Mouse (Mus musculus) right cerebral cortex, postnatal 10 days (tissue): ENCODE measurements around the gene H2-Aa.
"Not testable (repeated sequence)": the region's sequence is repeated elsewhere in the genome, so short reads cannot be mapped to it uniquely, and the experiment has no call there.

ENCODE experiments used
- DNase-seq, 2 experiments: peaks; one replicate each; pipeline ENCODE4 v3.0.0; 2021; ENCODE audit warnings: low spot score in 2 of 2

The H2-Aa gene

DNA sequence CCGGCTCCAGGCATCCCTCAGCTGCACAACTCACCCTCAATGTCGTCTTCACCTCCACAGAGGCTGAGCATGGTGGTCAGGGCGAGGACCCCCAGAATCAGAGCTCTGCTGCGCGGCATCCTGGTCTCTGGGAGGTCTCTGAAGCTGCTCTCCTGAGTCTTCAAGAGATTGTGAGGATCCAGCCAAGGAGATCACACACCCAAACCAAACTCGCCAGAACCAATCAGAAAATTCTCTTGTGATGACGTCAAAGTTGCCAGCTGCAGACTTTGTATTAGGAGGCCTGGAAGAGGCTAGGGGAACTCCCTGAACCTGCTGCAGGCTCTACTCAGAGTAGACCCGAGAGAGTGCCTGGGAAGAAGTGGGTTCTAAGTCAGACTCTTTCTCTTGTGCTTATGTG, at the start of gene H2-Aa:
H2-Aa (minus strand) TSS at position 176 of the 400 bp plus-strand sequence.
- DNase-seq, result peak; percentile 79 to 82

DNA sequence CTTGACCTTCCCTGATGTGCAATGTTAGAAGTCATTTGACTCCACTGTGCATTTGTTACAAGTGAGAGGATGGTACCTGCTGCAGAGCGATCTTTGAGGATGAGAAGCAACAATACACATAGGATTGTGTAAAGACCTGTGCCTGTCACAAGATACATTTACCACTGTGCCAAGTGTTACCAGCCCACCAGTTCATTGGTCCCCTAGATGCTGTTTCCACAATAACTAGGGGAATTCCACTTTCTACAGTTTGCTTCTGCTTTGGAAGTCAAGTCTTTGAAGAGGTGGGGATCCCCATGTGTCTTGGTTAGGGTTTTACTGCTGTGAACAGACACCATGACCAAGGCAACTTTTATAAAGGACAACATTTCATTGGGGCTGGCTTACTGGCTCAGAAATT, 43.6 kb upstream of the H2-Aa start:
- no peak for DNase-seq

DNA sequence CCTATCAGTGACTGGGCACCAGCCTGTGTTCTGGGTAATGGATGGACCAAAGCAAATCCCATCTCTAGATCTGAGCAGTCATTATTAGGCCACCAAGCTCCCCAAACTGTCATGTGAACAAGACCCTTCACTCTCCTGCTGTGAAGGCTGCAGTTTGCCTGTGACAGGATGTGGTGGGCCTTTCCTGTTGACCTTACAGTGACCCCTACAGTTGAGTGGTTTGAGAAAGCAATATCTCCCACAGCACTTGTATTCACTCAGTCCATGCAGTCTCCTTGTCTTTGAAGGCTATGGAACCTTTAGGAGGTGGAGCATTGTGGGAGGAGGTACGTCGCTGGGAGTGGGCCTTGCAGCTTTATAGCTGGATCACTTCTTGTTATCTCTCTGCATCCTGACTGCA, 42.2 kb upstream of the H2-Aa start:
- no peak for DNase-seq

DNA sequence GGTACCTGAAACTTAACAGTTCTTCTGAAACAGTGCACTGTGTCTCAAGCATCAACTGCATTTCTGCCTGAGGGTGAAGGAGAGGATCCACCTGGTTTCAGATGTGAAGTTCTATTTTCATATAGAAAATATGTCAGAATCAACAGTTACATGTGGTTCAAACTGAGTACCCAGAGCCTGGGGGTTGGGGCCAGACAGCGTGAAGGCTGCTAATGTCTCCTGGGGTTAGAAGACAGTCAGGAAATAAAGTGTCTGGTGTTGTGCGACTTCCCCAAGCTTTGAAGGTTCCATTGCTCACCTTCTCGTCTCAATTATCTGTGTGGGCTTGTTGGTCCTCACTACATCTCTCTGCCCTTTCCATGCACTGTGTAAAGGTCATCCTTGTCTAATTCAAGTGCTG, 38.8 kb upstream of the H2-Aa start:
- no peak for DNase-seq

DNA sequence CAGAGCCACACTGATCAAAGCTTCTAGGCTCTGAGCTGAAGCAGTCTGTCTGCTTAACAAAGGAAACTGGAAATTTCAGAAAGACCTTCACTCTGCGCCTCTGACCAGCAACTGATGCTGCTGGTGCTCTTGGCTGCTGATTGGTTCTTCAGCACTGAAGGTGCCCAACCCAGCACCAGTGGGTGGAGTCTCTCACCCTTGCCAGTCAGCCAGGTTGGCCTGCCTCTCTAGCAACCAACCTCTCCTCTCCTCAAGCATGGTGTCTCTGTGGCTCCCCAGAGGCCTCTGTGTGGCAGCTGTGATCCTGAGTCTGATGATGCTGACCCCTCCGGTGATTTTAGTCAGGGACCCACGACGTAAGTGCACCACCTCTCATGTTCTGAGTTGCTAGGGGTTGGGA, 37.8 kb upstream of the H2-Aa start, which contains the start of gene H2-Eb2:
H2-Eb2 (plus strand) TSS at position 230 of the 400 bp plus-strand sequence.
- DNase-seq, result no peak

DNA sequence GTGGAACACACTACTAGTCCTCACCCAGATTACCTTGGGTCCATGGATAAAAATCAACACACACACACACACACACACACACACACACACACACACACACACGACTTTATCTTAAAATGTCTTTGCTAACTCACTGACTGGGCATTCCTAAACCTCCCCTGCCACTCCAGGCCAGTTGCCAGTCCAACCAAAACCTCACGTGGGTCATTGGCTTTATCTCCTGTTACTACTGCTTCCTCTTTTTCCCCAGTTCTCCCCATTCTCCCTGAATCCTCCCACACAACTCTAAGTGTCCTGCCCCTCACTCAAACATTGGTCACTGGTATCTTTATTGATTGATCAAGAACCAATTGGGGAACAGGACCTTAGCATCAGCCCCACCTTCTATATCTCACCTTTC, 29.7 kb upstream of the H2-Aa start:
- no peak for DNase-seq

DNA sequence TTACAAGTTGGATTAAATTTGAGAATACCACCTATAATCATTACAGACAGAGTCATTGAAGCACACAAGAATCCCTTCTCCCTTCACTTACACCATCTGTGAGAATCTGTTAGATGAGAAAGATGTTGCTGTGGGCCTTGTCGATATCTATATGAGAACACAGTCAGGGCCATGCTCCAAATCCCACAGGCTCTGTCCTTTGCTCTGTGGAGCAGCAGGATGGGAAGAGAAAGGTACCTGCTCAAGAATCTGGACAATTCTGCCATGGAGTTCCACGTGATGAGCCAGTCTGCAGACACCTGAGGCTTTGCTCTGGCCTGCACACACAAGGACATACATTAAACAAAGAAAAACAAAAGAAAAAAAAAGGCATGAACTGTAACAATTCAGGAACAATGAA, 29.1 kb upstream of the H2-Aa start:
- no peak for DNase-seq

DNA sequence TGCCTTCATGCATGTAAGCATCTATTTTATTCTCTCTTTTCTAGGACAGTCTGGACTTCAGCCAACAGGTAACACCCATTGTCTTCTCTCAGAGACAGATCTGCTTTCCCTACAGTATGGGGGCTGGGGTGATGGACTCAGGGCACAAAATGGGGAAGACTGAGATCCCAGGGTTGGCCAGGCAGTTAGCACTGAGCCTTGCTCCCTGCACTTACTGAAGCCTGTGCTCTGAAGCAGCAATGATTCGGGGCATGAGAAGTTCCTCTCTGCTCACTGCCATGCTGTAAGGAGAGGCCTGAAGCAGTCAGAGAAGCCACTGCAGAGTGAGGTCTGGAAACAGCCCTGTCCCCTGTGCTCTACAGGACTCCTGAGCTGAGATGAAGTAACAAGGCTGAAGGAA, 27.9 kb upstream of the H2-Aa start:
- no peak for DNase-seq

DNA sequence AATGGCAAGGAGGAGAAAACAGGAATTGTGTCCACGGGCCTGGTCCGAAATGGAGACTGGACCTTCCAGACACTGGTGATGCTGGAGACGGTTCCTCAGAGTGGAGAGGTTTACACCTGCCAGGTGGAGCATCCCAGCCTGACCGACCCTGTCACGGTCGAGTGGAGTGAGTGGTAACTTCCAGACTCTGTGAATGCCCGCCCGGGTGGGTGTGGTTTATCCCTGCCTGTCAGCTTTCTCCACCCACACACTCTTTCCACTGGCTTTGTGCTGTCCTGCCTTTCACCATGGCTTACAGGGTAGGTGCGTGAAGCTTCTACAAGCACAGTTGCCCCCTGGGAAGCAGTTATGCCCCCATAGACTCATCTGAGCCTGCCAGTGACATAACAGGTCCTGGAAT, 26.7 kb upstream of the H2-Aa start:
- no peak for DNase-seq

DNA sequence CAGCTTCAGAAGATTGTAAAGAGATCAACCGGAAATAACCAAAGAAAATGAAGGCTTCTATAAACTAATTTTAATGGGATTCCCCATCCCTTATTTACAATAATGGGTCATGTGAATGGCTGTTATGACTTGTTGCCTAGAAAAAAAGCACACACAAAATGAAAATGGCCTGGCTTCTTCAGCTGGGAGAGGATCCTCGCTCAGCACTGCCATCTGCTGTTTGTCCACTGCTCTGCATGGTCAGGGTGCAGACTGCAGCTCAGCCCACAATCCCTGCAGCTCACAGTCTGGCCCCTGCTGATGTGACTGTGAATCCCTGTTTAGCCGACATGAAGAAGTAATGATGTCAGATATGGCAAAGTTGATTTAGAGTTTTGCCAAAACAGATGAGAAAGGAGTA, 25.8 kb upstream of the H2-Aa start:
- DNase-seq, result peak; percentile 55 to 81

DNA sequence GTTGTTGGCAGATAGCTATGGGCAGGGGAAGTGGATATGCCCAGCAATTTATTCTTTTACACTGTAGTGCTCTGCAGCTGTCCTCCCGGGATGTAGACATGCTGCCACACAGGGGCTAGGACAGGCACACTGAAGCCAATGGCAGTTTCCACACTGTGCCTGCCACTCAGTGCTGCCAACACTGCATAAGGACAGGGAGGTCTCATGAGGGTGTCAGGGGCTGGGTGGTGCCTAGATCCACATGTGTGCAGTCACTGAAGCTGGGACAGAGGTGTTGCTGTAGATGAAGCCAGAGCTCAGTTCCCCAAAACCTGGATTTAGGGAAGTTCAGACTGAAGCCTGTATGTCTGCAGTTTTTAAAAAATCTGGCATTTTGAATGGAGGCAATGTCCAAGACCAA, 24.6 kb upstream of the H2-Aa start:
- DNase-seq, result no peak

DNA sequence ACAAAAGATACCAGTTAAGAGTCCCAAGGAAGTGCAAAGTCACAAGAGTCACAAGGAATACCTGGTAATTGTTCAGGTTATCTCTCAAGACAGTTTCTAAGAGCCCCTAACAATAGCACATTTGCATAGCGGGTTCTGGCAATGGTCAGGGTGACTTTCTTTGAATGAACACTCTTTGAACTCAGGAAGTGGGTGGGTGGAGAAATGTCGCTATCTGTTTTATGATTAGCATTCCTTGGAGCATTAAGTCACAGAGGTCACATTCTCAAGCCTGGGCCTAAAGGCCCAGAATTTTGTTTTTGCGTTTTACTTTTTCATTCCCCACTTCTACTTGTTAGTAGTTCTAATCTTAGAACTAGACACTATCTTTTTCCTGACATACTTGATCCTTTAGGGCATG, 22.9 kb upstream of the H2-Aa start:
- DNase-seq, result not testable (repeated sequence)

DNA sequence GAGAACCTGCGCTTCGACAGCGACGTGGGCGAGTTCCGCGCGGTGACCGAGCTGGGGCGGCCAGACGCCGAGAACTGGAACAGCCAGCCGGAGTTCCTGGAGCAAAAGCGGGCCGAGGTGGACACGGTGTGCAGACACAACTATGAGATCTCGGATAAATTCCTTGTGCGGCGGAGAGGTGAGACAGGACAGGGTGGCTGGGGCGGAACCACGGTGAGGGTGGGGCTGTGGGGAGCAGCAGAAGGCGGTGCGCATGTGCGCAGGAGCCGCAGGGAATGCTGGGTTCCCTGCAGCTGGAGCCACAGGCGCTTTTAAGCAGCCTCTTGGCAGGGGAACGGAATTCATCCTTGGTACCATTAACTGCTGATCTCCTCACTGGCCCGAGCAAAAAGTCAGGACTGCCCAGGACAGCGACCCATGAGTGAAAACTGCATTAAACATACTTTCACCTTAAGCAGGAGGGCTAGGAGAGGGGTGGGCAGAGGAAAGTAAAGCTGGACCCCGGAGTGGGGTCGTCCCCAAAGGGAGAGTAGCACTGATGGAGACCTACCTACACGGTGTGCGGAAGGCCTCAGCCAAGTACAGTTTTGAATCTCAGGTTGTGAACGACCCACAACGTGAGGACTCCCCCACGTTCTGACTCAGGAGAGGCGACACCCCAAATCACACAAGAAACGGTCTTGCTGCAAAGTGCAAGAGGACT, 22.2 kb upstream of the H2-Aa start:
- peak; percentile 82 to 84 for DNase-seq

DNA sequence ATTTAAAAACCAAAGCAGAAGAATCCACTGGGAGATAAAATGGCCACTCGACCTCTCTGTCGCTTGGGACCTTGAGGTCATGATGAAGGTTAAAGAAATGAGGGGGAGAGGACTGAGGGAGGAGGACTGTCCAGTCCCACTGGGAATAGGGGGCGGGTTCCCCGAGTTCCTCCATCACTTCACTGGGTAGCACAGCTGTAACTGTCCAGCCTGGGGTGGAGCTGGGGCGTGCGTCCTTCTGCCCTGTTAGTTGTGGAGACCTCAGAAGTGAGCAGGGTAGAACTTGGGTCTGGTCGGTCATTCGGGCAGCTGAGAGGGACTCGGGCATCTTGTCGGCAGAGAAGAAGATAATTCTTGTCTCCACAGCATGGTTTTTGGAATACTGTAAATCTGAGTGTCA, 21.6 kb upstream of the H2-Aa start:
- DNase-seq, result no peak

DNA sequence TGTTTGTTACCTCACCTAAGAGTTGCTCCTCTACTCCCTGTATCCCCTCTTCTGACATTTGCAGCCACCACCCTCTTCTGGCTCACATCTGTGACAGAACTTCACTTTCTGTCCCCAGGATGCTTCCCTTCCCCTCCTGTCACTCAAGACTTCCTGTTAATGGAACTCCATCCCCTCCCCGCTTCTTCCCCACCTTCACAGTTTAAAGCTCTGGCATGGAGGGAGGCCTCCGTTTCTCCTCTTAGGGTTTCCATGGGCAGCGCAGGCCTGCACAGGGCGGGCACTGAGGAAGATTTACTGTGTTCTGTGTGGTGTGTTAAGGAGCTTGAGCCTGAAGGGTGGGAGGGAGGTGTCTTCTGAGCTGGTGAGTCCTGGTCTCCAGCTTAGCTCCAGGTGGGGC, 20.5 kb upstream of the H2-Aa start:
- no peak for DNase-seq

DNA sequence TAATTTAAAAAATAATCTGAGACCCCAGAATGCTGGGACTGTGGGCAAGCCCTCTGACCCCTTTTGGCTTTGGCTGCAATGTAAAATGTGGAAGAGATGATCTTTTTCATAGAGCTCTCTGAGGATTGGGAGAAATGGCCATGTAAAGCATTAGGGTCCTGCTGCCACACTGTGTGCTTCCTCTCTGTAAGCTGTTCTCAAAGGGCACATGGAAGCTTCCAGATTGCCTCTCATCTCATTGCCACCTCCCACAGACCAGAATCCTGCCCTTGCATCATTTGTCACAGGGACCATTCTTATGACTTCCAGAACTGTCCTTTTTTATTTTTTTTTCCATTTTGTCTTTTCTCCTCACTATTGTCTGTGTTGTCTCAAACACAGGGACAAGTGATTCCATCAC, 19.6 kb upstream of the H2-Aa start:
- DNase-seq, result no peak

DNA sequence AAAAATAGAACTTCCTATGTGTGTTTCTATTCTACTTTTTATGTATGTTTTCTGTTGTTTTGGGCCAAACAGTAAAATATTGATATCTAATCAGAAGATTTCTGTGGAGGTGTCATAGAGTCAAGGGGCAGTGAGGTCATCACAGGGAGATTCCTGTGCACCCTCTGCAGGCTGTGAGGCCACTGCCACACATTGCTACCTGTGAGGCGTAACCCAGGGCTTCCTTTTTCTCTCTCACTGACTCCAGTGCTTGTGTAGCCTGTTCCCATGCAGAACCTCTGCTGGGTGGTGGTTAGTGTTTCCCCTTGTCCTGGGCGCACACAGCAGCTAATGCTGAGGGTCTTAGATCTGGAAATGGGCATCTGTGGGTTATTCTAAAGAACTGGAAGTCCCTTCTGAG, 18.8 kb upstream of the H2-Aa start:
- DNase-seq, result no peak

DNA sequence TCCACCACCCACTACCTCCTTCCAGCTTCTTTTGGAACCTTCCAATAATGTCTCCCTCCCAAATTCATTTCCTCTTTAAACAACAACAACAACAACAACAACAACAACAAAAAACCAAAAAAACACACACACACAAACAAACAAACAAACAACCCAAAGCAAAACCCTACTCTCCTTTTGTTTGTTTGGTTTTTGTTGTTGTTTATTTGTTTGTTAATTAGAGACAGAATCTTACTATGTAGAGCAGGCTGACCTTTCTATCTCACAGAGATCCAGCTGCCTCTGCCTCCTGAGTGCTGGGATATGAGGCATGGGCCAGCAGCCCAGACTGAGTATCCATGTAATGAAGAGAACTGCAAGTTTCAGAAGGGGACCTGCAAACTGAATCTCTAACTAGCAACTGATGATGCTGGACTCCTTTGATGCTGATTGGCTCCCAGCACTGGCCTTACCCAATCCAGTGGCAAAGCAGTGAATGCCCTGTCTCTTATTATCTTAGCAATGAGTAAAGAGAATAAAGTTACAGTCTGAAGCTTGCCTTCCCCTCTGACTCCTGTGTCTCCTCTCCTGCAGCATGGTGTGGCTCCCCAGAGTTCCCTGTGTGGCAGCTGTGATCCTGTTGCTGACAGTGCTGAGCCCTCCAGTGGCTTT, 17.9 kb upstream of the H2-Aa start, which contains the start of gene H2-Eb1:
H2-Eb1 (plus strand) TSS at position 488 of the 651 bp plus-strand sequence.
- peak; percentile 94 for DNase-seq

DNA sequence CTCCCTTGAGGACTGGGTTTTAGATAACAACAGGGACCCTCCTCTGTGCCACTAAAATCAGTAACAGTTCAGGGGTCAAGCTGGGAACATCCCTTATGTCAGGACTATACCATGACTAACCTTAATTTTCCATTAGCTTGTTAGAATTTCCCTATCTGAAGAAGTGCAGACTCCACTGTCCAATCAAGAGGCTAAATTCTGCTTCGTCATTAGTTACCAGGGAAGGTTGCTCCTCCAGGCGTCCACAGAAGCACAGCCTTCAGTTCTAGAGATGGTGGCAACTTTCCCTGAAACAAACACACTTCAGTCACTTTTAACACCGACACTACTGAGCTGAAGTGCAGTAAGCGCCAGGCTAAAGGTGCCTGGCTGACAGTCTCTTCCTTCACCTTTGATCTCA, 17.1 kb upstream of the H2-Aa start:
- peak; percentile 79 to 82 for DNase-seq

DNA sequence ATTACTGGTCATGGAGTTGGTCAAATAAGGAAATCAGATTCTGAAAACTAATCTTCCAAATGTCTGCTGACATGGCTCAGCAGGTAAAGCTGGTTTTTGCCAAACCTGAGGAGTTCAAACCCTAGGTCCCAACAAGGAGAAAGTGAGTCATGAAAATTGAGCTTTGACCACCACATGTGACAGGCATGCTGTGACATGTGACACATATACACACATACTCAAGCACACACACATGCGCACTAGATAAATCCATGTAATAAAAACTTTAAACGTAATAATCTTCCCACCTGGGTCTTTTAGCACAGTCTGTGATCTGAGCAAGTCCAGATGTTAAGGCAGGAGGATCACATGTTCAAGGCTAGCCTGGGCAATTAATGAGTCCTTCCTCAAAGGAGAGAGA, 16.2 kb upstream of the H2-Aa start:
- DNase-seq, result no peak

DNA sequence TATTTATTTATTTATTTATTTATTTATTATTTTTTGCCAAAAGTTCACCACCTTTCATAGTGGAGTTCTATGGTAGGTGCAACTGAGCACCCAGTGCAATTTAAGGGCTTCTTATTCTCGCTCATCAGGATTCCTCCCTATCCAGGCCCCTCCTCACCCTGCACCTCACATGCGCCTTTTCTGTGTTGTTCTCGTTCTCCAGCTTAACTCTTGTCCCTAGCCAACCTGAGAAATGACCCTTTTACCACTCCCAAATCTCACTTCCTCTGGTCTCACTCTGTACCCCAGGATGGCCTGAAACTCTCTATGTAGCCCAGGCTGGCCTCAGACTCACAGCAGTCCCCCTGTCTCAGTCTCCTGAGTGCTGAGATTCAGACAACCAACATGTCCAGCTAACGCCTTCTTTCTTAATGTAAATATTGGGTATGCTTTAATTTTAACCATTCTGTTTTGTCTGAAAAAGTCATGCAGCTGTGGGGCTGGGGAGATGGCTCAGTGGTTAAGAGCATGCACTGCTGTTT, 14.1 kb upstream of the H2-Aa start:
- no peak for DNase-seq

DNA sequence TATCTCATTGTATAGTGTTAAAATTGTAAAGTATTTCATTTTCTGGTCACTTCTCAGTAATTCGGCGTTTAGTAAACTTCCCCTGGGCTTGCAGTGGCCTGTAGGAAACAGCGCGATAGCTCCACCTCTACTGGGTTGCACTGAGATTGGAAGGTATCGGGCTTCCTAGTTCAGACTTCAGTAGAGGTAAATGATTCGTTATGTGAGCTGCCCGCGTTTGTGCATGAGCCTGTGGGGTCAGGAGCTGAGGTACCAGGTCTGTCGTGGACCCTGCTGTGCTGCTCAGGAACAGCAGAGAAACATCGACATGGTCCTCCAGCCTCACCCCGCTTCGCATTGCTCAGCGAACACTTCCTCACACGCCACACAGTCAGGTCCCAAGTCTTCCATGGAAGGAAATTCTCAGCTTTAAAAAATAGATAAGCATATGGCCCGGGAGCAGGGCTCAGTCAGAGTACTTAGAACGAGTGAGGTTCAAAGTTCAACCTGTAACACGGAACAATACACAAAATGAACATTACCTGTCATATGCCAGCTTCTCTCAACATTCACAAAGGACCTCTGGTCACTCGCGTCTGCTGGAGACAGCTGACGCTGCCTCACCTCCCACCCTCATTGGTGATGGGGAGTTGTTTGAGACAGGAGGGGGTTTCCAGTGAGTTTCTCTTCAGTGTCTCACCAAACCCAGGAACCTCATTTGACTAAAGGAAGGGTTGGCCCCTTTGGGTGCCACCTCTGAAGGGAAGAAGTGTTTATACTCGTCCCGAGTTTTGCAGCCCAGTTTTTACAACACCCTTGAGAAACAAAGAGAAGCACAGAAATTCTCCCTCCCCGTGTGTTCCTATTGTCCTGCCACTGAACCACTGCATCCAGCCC, 13.3 kb upstream of the H2-Aa start:
- DNase-seq, result no peak
